Mouse (Mus musculus) liver, embryonic 14.5 days (tissue): Measurements from ENCODE around the gene Vmn1r155. TPM values are rescaled to one million over a fixed set of nuclear protein-coding genes. Genes with fewer than 3 reads are reported as not detected.
"Not testable (repeated sequence)": the region's sequence is repeated elsewhere in the genome, so short reads cannot be mapped to it uniquely, and the experiment has no call there.

Source experiments
- ATAC-seq: fragments of 200-750 bp; cut with Nextera tagmentation; 2 replicates; pipeline ENCODE4 v1.8.0; 2017; ENCODE audit warnings: moderate number of reproducible peaks, mild to moderate bottlenecking, moderate library complexity; ENCODE audit not compliant: insufficient read depth
- DNase-seq, 3 experiments: peaks; one replicate each; pipeline ENCODE4 v3.0.0-alpha.2; 2012 to 2013; ENCODE audit warnings: low read depth in 3 of 3, low spot score in 3 of 3
- H3K27ac ChIP-seq: fragments of 300-500 bp; sonication (generic); 2 replicates; pipeline ENCODE4 v1.5.1; 2014; ENCODE audit warnings: moderate library complexity, mild to moderate bottlenecking, control low read depth, inconsistent platforms
- H3K27me3 ChIP-seq: fragments of 300-500 bp; sonication (generic); 2 replicates; pipeline ENCODE4 v1.6.1; 2014; ENCODE audit warnings: mild to moderate bottlenecking, low read length, moderate library complexity; ENCODE audit not compliant: control insufficient read depth, insufficient read depth
- H3K36me3 ChIP-seq: fragments of 300-500 bp; sonication (generic); replicated peaks from 2 replicates; pipeline ENCODE4 v1.6.1; 2014; ENCODE audit warnings: low read depth; ENCODE audit not compliant: control insufficient read depth, insufficient read depth
- H3K4me1 ChIP-seq, 2 experiments: fragments of 200-500 bp in 1 of 2; fragments of 300-500 bp in 1 of 2; sonication (generic) in 1 of 2; replicated peaks; 2 replicates each; pipeline ENCODE4 v1.6.1; 2012 to 2014; ENCODE audit warnings: antibody characterized with exemption in 1 of 2, inconsistent platforms in 1 of 2, low read length in 1 of 2; ENCODE audit not compliant: control insufficient read depth in 2 of 2, insufficient read depth in 2 of 2
- H3K4me2 ChIP-seq: fragments of 300-500 bp; sonication (generic); 2 replicates; pipeline ENCODE4 v1.6.1; 2014; ENCODE audit warnings: low read depth, mild to moderate bottlenecking, control low read depth, moderate library complexity
- H3K4me3 ChIP-seq, 2 experiments: fragments of 200-500 bp in 1 of 2; fragments of 300-500 bp in 1 of 2; sonication (generic) in 1 of 2; 2 replicates each; pipeline ENCODE4 v1.5.1; 2012 to 2014; ENCODE audit warnings: low read depth in 2 of 2, low read length in 2 of 2, mild to moderate bottlenecking in 2 of 2, control low read depth in 1 of 2, inconsistent platforms in 1 of 2, moderate library complexity in 1 of 2; ENCODE audit not compliant: insufficient read depth in 1 of 2
- H3K9ac ChIP-seq: fragments of 300-500 bp; sonication (generic); replicated peaks from 2 replicates; pipeline ENCODE4 v1.6.1; 2014; ENCODE audit warnings: mild to moderate bottlenecking, control low read depth, moderate library complexity
- H3K9me3 ChIP-seq: fragments of 300-500 bp; sonication (generic); 2 replicates; pipeline ENCODE4 v1.6.1; 2016; ENCODE audit warnings: low read length, mixed read lengths; ENCODE audit not compliant: control insufficient read depth
- WGBS: fragments of 180-500 bp; shearing (Covaris S2); extraction: QIAGEN DNeasy Blood & Tissue Kit; methylation state at CpG from one replicate; pipeline ENCODE4 v1.1.7; 2014; ENCODE audit not compliant: insufficient replicate concordance; 5-methylcytosine and 5-hydroxymethylcytosine counted together
- polyA plus RNA-seq, 2 experiments: library from polyadenylated mRNA; depleted of rRNA in 1 of 2; stranded (reverse) in 1 of 2; unstranded in 1 of 2; fragments of >200 nt; fragmentation: Nextera tagmentation in 1 of 2; extraction: Ambion mirVana in 1 of 2; gene quantifications; 2 replicates each; pipeline versions ENCODE4 v1.2.1 to v1.2.3; 2012 to 2014

Vmn1r155 gene
- polyA plus RNA-seq (2012; rRNA removed) (not detected in 2 replicates), polyA plus RNA-seq (2014; fragmentation: Nextera tagmentation; extraction: Ambion mirVana) (not detected in 2 replicates)

- no CpG with 5 or more reads among the region's 3 CpGs for WGBS
- ATAC-seq, H3K4me1 ChIP-seq, H3K36me3 ChIP-seq, H3K4me3 ChIP-seq, H3K9me3 ChIP-seq, H3K4me2 ChIP-seq, DNase-seq, H3K9ac ChIP-seq, H3K27ac ChIP-seq, H3K27me3 ChIP-seq: not testable (repeated sequence)
Measured at GRCm38 (mm10) chr7:22657718-22658117, at the start of gene Vmn1r155. Vmn1r155 (plus strand) TSS chr7:22658018.

- H3K9ac ChIP-seq, H3K4me3 ChIP-seq, H3K4me1 ChIP-seq, DNase-seq, H3K27ac ChIP-seq, H3K36me3 ChIP-seq, ATAC-seq, H3K4me2 ChIP-seq, H3K27me3 ChIP-seq, H3K9me3 ChIP-seq: not testable (repeated sequence)
- no CpG with 5 or more reads among the region's 2 CpGs for WGBS
Measured at GRCm38 (mm10) chr7:22692217-22692616, 34.4 kb downstream of the Vmn1r155 start, which contains the start of gene Gm8693. Gm8693 (minus strand) TSS chr7:22692317.

Other genes starting within 250 kb of the Vmn1r155 start
- not detected in 2 replicates for gene Vmn1r148, start 244.4 kb upstream of the Vmn1r155 start, polyA plus RNA-seq (2012; rRNA removed)
- gene Vmn1r148, start 244.4 kb upstream of the Vmn1r155 start, polyA plus RNA-seq (2014; fragmentation: Nextera tagmentation; extraction: Ambion mirVana): not detected in 2 replicates
- not detected in 2 replicates for gene Vmn1r149, start 219.8 kb upstream of the Vmn1r155 start, polyA plus RNA-seq (2012; rRNA removed)
- not detected in 2 replicates for gene Vmn1r149, start 219.8 kb upstream of the Vmn1r155 start, polyA plus RNA-seq (2014; fragmentation: Nextera tagmentation; extraction: Ambion mirVana)
- not detected in 2 replicates for gene Gm10665, start 193.9 kb upstream of the Vmn1r155 start, polyA plus RNA-seq (2012; rRNA removed)
- not detected in 2 replicates for gene Gm10665, start 193.9 kb upstream of the Vmn1r155 start, polyA plus RNA-seq (2014; fragmentation: Nextera tagmentation; extraction: Ambion mirVana)
- not detected in 2 replicates for gene Vmn1r151, start 158.3 kb upstream of the Vmn1r155 start, polyA plus RNA-seq (2012; rRNA removed)
- gene Vmn1r151, start 158.3 kb upstream of the Vmn1r155 start, polyA plus RNA-seq (2014; fragmentation: Nextera tagmentation; extraction: Ambion mirVana): not detected in 2 replicates
- gene Vmn1r152, start 135.1 kb upstream of the Vmn1r155 start, polyA plus RNA-seq (2012; rRNA removed): not detected in 2 replicates
- not detected in 2 replicates for gene Vmn1r152, start 135.1 kb upstream of the Vmn1r155 start, polyA plus RNA-seq (2014; fragmentation: Nextera tagmentation; extraction: Ambion mirVana)
- not detected in 2 replicates for gene Gm8677, start 123.1 kb upstream of the Vmn1r155 start, polyA plus RNA-seq (2012; rRNA removed)
- not detected in 2 replicates for gene Gm8677, start 123.1 kb upstream of the Vmn1r155 start, polyA plus RNA-seq (2014; fragmentation: Nextera tagmentation; extraction: Ambion mirVana)
- not detected in 2 replicates for gene Gm4201, start 92.7 kb upstream of the Vmn1r155 start, polyA plus RNA-seq (2012; rRNA removed)
- gene Gm4201, start 92.7 kb upstream of the Vmn1r155 start, polyA plus RNA-seq (2014; fragmentation: Nextera tagmentation; extraction: Ambion mirVana): not detected in 2 replicates
- gene Gm4565, start 69.9 kb upstream of the Vmn1r155 start, polyA plus RNA-seq (2012; rRNA removed): not detected in 2 replicates
- gene Gm4565, start 69.9 kb upstream of the Vmn1r155 start, polyA plus RNA-seq (2014; fragmentation: Nextera tagmentation; extraction: Ambion mirVana): not detected in 2 replicates
- gene Gm8693, start 34.3 kb downstream of the Vmn1r155 start, polyA plus RNA-seq (2012; rRNA removed): not detected in 2 replicates
- not detected in 2 replicates for gene Gm8693, start 34.3 kb downstream of the Vmn1r155 start, polyA plus RNA-seq (2014; fragmentation: Nextera tagmentation; extraction: Ambion mirVana)
- not detected in 2 replicates for gene Gm4567, start 61.7 kb downstream of the Vmn1r155 start, polyA plus RNA-seq (2012; rRNA removed)
- not detected in 2 replicates for gene Gm4567, start 61.7 kb downstream of the Vmn1r155 start, polyA plus RNA-seq (2014; fragmentation: Nextera tagmentation; extraction: Ambion mirVana)
- not detected in 2 replicates for gene Vmn1r157, start 103.7 kb downstream of the Vmn1r155 start, polyA plus RNA-seq (2012; rRNA removed)
- gene Vmn1r157, start 103.7 kb downstream of the Vmn1r155 start, polyA plus RNA-seq (2014; fragmentation: Nextera tagmentation; extraction: Ambion mirVana): not detected in 2 replicates
- gene Vmn1r158, start 132.8 kb downstream of the Vmn1r155 start, polyA plus RNA-seq (2012; rRNA removed): not detected in 2 replicates
- gene Vmn1r158, start 132.8 kb downstream of the Vmn1r155 start, polyA plus RNA-seq (2014; fragmentation: Nextera tagmentation; extraction: Ambion mirVana): not detected in 2 replicates
- gene Vmn1r159, start 185.6 kb downstream of the Vmn1r155 start, polyA plus RNA-seq (2012; rRNA removed): not detected in 2 replicates
- gene Vmn1r159, start 185.6 kb downstream of the Vmn1r155 start, polyA plus RNA-seq (2014; fragmentation: Nextera tagmentation; extraction: Ambion mirVana): not detected in 2 replicates
- gene Vmn1r160, start 213.2 kb downstream of the Vmn1r155 start, polyA plus RNA-seq (2012; rRNA removed): not detected in 2 replicates
- gene Vmn1r160, start 213.2 kb downstream of the Vmn1r155 start, polyA plus RNA-seq (2014; fragmentation: Nextera tagmentation; extraction: Ambion mirVana): not detected in 2 replicates